Mouse (Mus musculus) adrenal gland, postnatal 0 days (tissue): Measurements from ENCODE around the gene Hoxc9. TPM values are rescaled to one million over a fixed set of nuclear protein-coding genes. Genes with fewer than 3 reads are reported as not detected.

Source experiments
- microRNA-seq: library from miRNA; unstranded; fragments of <30 nt; microRNA quantifications from one replicate; pipeline ENCODE4, GENCODE M21; 2016; ENCODE audit warnings: borderline replicate concordance; ENCODE audit not compliant: insufficient number of aligned reads
- polyA plus RNA-seq: library from polyadenylated mRNA; unstranded; fragments of >200 nt; fragmentation: Nextera tagmentation; extraction: Ambion mirVana; gene quantifications from 2 replicates; pipeline ENCODE4 v1.2.1, GENCODE M21; 2015

The Hoxc9 gene
- 4.4 and 8.6 TPM in 2 replicates for polyA plus RNA-seq

DNA sequence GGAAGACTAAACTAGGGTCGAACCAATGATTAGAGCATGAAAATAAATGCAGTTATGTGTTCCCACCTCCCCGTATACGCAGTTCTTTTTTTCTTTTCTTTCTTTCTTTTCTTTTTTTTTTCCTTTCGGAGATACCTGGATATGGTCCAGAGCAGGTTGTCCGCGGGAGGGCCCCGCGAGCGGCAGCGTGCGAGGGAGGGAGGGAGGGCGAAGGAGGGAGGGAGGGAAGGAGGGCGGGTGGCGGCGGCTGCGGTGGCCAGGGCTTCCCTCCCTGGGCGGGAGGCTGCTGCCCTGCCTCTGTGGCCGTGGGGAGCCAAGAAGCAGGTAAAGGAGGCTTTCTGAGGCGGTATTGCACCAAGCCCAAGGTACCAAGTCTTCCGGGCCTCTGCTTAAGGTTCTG is at the start of gene Hoxc9:
Gene Hoxc9, plus strand, starts transcription at position 269 of the 400 bp plus-strand sequence.

DNA sequence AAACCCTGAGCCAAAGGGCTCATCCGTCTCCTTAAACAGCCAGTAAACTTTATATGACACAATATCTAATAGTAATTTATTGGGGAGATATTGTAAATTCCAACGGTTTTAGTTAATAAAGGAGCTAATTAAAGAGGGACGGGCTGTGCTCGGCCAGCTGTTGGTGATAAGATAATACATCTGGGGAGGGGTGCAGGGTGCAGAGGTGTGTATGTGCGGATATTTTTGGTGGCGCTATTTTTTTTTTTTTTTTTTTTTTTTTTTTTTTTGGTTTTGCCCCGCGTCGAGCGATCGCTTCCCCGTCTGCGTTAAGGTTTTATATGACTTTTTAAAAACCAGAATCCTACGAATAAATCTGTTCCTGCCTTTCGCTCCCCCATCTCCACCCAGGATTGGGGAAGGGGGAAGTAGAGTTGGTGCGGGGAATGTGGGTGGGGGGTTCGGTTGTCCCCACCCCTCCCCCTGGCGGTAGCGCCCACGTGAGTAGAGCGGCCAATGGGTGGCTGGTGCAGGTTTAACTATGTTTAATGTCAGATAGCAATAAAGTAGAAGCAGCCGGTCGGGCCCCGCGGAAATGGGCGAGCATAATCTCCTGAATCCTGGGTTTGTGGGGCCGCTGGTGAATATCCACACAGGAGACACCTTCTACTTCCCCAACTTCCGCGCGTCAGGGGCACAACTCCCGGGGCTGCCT is 39.8 kb upstream of the Hoxc9 start, which contains the start of gene Hoxc12:
Gene Hoxc12, plus strand, starts transcription at position 479 of the 694 bp plus-strand sequence.

DNA sequence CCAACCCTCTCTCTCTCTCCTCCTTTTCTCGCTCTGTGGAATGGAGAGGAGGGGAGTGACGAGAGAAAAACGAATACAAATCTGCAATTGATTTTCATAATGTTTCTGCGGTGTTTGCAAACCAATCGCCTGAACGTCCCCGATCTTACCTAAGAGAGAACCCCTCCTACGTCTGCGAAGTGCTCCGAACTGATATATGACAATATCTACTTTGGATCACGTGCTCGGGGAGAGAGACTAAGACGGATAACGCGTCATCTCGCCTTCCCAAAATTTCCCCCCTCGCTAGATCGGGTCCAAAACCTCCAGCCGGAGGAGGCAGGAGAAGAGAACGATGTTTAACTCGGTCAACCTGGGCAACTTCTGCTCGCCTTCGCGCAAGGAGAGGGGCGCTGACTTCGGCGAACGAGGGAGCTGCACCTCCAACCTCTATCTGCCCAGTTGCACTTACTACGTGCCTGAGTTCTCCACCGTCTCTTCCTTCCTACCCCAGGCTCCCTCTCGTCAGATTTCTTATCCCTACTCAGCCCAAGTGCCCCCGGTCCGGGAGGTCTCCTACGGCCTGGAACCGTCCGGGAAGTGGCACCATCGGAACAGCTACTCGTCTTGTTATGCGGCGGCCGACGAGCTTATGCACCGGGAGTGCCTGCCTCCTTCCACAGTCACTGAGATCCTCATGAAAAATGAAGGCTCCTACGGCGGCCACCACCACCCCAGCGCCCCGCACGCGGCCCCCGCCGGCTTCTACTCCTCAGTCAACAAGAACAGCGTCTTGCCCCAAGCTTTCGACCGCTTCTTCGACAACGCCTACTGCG is 21.8 kb upstream of the Hoxc9 start, which contains the start of gene Hoxc11:
Gene Hoxc11, plus strand, starts transcription at position 236 of the 815 bp plus-strand sequence.

DNA sequence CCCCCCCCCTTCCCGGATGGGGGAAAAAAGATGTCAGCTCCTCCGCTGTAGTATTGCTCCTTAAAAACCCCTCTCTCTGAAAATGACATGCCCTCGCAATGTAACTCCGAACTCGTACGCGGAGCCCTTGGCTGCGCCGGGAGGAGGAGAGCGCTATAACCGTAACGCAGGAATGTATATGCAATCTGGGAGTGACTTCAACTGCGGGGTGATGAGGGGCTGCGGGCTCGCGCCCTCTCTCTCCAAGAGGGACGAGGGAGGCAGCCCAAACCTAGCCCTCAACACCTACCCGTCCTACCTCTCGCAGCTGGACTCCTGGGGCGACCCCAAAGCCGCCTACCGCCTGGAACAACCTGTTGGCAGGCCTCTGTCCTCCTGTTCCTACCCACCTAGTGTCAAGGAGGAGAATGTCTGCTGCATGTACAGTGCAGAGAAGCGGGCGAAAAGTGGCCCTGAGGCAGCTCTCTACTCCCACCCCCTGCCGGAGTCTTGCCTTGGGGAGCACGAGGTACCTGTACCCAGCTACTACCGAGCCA is 9.4 kb upstream of the Hoxc9 start, which contains the start of gene Hoxc10:
Gene Hoxc10, plus strand, starts transcription at position 21 of the 536 bp plus-strand sequence.

DNA sequence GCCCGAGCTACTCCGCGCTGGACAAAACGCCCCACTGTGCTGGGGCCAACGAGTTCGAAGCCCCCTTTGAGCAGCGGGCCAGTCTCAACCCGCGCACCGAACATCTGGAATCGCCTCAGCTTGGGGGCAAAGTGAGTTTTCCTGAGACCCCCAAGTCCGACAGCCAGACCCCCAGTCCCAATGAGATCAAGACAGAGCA is 9.0 kb upstream of the Hoxc9 start, which contains the start of gene Hoxc5:
Gene Hoxc5, plus strand, starts transcription at position 132 of the 199 bp plus-strand sequence.

DNA sequence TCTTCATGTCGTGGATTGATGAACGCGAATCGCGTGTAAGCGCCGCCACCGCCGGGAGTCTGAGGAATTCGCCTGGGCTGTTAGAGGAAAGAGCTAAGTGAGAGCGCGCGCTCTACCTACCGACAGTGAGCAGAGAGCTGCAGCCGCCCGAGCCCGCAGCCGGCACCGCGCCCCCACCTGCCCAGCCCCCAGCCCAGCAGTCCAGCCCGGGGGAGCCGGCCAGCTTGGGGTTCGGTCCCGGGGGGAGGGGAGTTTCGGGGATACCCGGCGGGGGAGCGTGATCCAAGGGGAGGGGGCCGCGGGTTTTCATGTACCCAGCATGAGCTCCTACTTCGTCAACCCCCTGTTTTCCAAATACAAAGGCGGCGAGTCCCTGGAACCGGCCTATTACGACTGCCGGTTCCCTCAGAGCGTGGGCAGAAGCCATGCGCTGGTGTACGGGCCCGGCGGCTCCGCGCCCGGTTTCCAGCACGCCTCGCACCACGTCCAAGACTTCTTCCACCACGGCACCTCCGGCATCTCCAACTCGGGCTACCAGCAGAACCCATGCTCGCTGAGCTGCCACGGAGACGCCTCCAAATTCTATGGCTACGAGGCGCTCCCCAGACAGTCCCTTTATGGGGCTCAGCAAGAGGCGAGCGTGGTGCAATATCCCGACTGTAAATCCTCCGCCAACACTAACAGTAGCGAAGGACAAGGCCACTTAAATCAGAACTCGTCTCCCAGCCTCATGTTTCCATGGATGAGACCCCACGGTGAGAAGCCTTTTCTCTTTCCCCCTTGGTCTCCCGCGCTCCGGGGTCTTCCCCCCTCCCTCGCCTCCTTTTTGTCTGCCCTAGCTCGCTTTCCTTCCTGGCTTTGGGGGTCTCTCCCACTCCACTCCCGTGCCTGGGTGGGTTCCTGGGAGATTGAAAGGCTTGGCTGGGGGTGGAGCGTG is 14.5 kb downstream of the Hoxc9 start, which contains the start of gene Hoxc8:
Gene Hoxc8, plus strand, starts transcription at position 147 of the 937 bp plus-strand sequence.

DNA sequence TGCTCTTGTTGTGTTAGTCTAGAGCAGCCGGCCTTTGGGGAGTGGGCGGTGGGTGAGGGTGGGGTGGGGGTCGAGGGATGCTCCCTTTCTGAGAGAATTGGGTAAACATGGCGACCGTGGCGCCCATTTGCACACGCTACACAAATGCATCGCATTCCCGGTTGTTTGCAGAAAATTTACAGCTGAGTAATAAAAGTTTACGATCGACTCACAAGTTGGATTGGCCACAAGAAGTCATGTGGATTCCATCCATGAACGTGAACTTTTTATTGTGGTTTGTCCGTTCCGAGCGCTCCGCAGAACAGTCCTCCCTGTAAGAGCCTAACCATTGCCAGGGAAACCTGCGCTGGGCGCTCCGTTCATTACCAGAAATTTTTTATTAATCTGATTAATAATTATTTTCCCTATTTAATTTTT is 21.7 kb downstream of the Hoxc9 start, which contains the start of gene Hoxc6:
Gene Hoxc6, plus strand, starts transcription at position 319 of the 417 bp plus-strand sequence.

DNA sequence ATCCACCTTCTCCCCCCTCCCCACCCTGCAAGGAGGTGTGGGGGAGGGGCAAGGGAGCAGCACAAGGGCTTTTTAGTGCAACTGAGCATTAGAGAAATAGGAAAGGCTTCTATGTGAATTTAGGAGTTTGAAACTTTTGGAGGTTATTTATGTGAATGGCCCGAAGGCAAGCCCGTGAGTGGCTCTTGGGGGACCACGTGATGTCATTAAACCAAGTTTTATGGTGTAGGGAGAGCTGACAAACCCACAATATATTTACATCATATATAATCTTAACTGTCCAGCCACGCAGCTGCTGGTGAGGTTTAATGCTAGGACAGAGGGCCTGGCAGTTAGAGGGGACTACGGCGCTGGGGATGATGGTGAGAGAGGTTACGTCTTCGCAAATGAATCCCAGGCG is 42.4 kb downstream of the Hoxc9 start, which contains the start of gene Hoxc4:
Gene Hoxc4, plus strand, starts transcription at position 299 of the 400 bp plus-strand sequence.

Small RNA genes within 50 kb of the gene (microRNA-seq; reads per million reads assigned to microRNA genes)
- gene Mir196a-2: 406 reads per million, percentile 63 among the genes with 10 or more reads in this experiment
- 2,259 reads per million, percentile 85 among the genes with 10 or more reads in this experiment for gene Mir615

Other genes with a start within 250 kb of the Hoxc9 start
- not detected in 2 replicates for gene Hoxc13, start 55.3 kb upstream of the Hoxc9 start, polyA plus RNA-seq
- gene Hoxc12, start 39.7 kb upstream of the Hoxc9 start, polyA plus RNA-seq: not detected in 2 replicates
- 0.11 and 0.12 TPM in 2 replicates for gene Hoxc11, start 22.0 kb upstream of the Hoxc9 start, polyA plus RNA-seq
- 0.58 and 3.3 TPM in 2 replicates for gene Hoxc10, start 9.6 kb upstream of the Hoxc9 start, polyA plus RNA-seq
- gene Hoxc5, start 9.0 kb upstream of the Hoxc9 start, polyA plus RNA-seq: 6.4 and 6.6 TPM in 2 replicates
- 17.2 and 31.4 TPM in 2 replicates for gene Hoxc8, start 14.2 kb downstream of the Hoxc9 start, polyA plus RNA-seq
- gene Hoxc6, start 21.8 kb downstream of the Hoxc9 start, polyA plus RNA-seq: 14.5 and 17.6 TPM in 2 replicates
- gene Hoxc4, start 42.5 kb downstream of the Hoxc9 start, polyA plus RNA-seq: 11.2 and 23.9 TPM in 2 replicates
- 8.1 and 8.4 TPM in 2 replicates for gene Smug1, start 190.7 kb downstream of the Hoxc9 start, polyA plus RNA-seq